Mouse (Mus musculus) inflammation-experienced regulatory T-cells (primary cell): Measurements from ENCODE around the gene Slc4a4. TPM values are rescaled to one million over a fixed set of nuclear protein-coding genes. Genes with fewer than 3 reads are reported as not detected.

Experiments used
- polyA plus RNA-seq, 2 experiments: library from polyadenylated mRNA; unstranded; fragments of 100-300 nt; shearing (Covaris generic); gene quantifications; one replicate each; pipeline ENCODE4 v1.2.1; 2017

Gene Slc4a4
- polyA plus RNA-seq: under 1 TPM; 0.14 to 0.91 TPM

DNA sequence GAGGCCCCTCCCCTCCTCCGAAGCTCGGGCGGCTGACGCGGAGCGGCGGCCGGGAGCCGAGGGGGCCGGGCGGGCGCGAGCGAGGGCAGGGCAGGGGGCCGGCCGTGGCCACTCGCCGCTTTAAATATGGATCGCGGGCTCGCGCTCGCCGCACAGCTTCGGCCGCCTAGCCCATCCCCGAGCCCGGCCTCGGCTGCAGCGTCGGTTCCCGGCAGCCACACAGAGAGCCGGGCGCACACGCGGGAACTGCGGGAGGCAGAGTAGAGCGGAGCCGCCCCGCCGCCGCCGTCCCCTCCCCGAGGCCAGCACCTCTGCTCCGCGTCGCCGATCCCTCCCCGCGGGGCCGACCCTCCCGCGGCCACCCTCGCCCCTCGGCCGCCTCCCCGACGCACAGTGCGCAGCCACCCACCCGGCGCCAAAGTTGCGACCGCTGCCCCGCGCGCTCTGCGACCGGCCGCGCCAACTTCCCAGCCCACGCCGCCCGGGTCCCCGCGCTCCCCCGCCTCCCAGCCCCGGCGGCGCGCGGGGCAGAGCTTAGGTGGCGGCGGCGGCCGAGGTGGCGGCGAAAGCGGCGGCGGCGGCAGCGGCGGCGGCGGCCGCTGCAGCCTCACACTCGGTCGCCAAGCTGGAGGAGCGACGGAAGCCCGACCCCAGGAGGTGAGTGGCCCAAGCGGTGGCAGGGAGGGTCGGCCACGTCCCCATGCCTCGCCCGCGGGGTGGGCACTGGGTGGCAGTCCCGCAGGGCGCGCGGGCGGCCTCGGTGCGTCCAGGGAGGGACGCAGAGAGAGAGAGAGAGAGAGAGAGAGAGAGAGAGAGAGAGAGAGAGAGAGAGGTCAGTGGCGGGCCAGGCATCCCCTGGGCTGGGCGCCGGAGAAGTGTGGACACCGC lies at the start of gene Slc4a4:
Slc4a4 (plus strand) TSS at position 151 of the 888 bp plus-strand sequence.

Other genes starting within 250 kb of the Slc4a4 start
- gene Grsf1, start 210.6 kb upstream of the Slc4a4 start, polyA plus RNA-seq: 10 to 100 TPM; 49.2 to 60.7 TPM
- 10 to 100 TPM; 14.1 to 14.8 TPM for gene Mob1b, start 166.0 kb upstream of the Slc4a4 start, polyA plus RNA-seq
- gene Dck, start 121.8 kb upstream of the Slc4a4 start, polyA plus RNA-seq: 10 to 100 TPM; 62.5 to 70.2 TPM